Mouse (Mus musculus) megakaryocyte-erythroid progenitor cell, adult 5-6 weeks (primary cell): Measurements from ENCODE around the gene Rc3h1. TPM values are rescaled to one million over a fixed set of nuclear protein-coding genes. Genes with fewer than 3 reads are reported as not detected.

Experiments used
- ATAC-seq: replicated peaks from 2 replicates; pipeline ENCODE4 v1.8.0; 2016; ENCODE audit warnings: mild to moderate bottlenecking, inconsistent platforms; ENCODE audit not compliant: severe bottlenecking, poor library complexity, low FRiP score, low TSS enrichment
- total RNA-seq, 2 experiments: library from RNA; stranded (forward) in 1 of 2; stranded (reverse) in 1 of 2; fragments of 200-1000, 215-1000 nt in 1 of 2; fragments of >200 nt in 1 of 2; fragmentation: Nextera tagmentation in 1 of 2; gene quantifications; 2 replicates each; pipeline ENCODE4 v1.2.3; 2014 to 2017

The Rc3h1 gene
- total RNA-seq, 2 experiments from 2014 or later = 18.6 to 34.3 TPM

GRCm38 (mm10) chr1:161016378-161016777, 110.2 kb downstream of the Rc3h1 start:
- ATAC-seq = no peak

DNA sequence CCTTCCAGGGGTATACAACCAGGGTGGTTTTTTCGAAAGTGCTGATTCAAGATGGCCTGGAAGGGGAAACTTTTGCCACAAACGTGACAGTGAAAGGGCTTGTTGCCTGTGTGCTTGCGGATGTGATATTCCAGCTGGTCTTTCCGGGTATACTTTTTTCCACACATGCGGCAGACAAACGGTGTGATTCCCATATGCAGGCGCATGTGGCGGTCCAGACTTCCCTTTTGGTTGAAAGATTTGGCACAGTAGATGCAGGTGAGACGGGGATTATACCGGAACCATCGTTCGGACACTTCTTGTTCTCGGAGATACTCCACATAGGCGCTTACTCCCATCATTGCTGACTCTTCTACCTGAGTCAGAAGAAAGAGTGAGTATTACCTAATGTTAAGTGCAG, 113.8 kb downstream of the Rc3h1 start:
- no peak for ATAC-seq

Other genes starting within 250 kb of the Rc3h1 start
- gene Rabgap1l, start 113.2 kb upstream of the Rc3h1 start, total RNA-seq (2014; fragmentation: Nextera tagmentation) = 124 and 164 TPM in 2 replicates
- gene Rabgap1l, start 113.2 kb upstream of the Rc3h1 start, total RNA-seq (2017) = 256 and 334 TPM in 2 replicates
- 0.35 and 0.42 TPM in 2 replicates for gene Serpinc1, start 72.2 kb downstream of the Rc3h1 start, total RNA-seq (2014; fragmentation: Nextera tagmentation)
- 1.1 TPM in 1 of 2 replicates, not detected in the other for gene Serpinc1, start 72.2 kb downstream of the Rc3h1 start, total RNA-seq (2017)
- gene Zbtb37, start 128.4 kb downstream of the Rc3h1 start, total RNA-seq (2014; fragmentation: Nextera tagmentation) = 5.4 and 11.5 TPM in 2 replicates
- gene Zbtb37, start 128.4 kb downstream of the Rc3h1 start, total RNA-seq (2017) = 7.5 and 8.3 TPM in 2 replicates
- 35.8 and 58.5 TPM in 2 replicates for gene Dars2, start 164.2 kb downstream of the Rc3h1 start, total RNA-seq (2014; fragmentation: Nextera tagmentation)
- 36.9 and 52.1 TPM in 2 replicates for gene Dars2, start 164.2 kb downstream of the Rc3h1 start, total RNA-seq (2017)
- gene Cenpl, start 164.3 kb downstream of the Rc3h1 start, total RNA-seq (2014; fragmentation: Nextera tagmentation) = 25.2 and 28.3 TPM in 2 replicates
- gene Cenpl, start 164.3 kb downstream of the Rc3h1 start, total RNA-seq (2017) = 5.9 and 10.2 TPM in 2 replicates
- 28.8 and 31.6 TPM in 2 replicates for gene Klhl20, start 225.1 kb downstream of the Rc3h1 start, total RNA-seq (2014; fragmentation: Nextera tagmentation)
- 12.5 and 21.5 TPM in 2 replicates for gene Klhl20, start 225.1 kb downstream of the Rc3h1 start, total RNA-seq (2017)
- not detected in 2 replicates for gene Ankrd45, start 236.3 kb downstream of the Rc3h1 start, total RNA-seq (2014; fragmentation: Nextera tagmentation)
- not detected in 2 replicates for gene Ankrd45, start 236.3 kb downstream of the Rc3h1 start, total RNA-seq (2017)